Mouse (Mus musculus) heart, adult 8-10 months (tissue): ENCODE data around the gene Ntn1. TPM values are rescaled to one million over a fixed set of nuclear protein-coding genes. Genes with fewer than 3 reads are reported as not detected.

Source experiments
- DNase-seq: peaks from one replicate; pipeline ENCODE4 v3.0.0; 2022; ENCODE audit warnings: low spot score
- total RNA-seq, 4 experiments: library from RNA; stranded (reverse); gene quantifications; 2 replicates each; pipeline ENCODE4 v1.2.4; 2022

Gene Ntn1
- total RNA-seq, 4 experiments from 2014 or later = 62.6 to 88.8 (median 70.8) TPM

DNA sequence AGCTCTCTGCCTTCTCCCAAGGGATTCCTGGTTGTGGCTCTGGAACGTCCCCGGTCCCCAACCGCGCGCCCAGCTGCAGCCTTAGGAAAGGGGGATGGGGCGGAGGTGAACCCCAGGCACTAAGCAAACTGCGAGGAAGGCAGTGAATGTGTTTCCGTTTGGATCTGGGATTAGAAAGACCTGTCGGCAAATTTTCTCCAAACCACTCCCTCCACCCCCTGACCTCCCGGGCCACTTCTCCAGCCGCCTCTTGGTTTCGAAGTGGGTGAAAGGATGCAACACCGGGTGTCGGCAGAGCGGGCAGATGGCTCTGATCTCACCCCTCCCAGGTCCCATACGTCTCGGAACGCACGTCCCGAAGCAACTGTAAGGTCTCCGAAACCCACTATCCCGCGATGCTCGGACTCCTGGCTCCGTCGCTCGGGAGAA lies 16.0 kb downstream of the Ntn1 start:
- no peak for DNase-seq

DNA sequence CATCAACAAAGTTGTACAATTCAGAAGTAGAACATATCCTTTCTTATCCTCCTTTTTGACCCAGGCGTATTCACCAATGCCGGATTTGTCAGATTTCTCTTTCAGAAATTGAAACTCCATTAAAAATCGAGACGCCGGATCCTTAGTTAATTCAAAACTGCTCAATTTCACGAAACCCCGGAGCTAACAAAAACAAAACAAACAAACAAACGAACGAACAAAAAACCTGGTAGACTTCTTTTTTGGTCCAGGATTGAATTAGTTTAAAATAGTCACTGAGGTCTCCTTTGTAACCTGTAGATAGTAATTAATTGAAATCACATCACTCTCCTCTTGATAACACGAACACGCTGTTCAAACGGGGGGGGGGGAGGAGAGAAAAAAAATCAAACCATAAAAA lies 16.5 kb downstream of the Ntn1 start:
- DNase-seq = no peak

DNA sequence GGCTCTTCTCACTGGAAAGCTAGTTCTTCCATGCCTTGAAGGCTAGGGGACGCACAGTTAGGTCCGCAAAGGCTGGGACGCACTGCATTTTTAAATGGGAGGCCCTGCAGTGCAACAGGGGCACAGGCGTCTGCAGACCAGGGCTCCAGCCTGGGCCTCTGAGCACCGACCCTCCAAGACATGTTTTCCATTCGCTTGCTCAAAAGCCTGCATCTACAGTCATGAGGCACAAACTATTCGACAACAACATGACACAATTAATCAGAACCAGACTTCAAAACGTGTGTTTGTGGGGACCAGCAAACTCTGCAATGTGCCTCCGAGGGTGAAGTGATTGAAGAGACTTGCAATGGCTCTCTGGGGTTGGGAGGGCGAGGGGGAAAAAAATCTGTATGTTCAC lies 17.1 kb downstream of the Ntn1 start:
- DNase-seq = no peak

DNA sequence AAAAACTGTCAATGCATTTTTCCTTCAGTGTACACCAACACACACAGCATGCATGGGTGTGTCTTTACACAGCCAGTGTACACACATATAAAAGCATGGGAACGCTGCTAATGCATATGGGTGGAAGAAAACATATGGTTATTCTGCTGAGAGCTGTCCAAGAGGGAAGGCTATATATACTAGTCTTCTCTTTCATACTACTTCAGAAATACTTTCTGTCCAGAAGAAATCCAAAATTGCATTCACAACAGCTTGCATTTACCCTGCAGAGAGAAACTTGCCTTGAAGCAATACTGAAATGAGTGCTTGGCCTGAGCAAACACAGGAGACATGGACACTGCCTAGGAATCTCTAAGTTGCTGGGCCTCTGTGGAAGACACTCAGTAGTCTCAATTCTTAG lies 18.8 kb downstream of the Ntn1 start:
- no peak for DNase-seq

DNA sequence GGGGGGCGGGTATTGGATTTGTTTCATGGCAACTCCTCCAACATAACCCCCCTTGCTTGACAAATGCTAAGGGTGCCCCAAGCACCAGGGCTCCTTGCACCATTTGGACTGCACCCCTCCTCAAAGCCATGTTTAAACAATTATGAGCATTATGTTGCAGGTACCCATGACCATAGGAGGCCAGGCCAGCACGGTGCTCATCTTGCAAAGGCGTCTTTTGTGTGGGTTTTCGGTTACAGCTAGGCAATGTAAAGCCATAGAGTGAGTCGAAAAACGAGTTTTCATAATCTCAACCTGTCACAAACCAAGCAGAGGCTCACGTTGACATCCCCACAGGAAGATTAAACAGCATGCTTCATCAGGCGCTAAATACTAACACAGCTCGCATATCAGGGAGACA lies 19.3 kb downstream of the Ntn1 start:
- DNase-seq = no peak

DNA sequence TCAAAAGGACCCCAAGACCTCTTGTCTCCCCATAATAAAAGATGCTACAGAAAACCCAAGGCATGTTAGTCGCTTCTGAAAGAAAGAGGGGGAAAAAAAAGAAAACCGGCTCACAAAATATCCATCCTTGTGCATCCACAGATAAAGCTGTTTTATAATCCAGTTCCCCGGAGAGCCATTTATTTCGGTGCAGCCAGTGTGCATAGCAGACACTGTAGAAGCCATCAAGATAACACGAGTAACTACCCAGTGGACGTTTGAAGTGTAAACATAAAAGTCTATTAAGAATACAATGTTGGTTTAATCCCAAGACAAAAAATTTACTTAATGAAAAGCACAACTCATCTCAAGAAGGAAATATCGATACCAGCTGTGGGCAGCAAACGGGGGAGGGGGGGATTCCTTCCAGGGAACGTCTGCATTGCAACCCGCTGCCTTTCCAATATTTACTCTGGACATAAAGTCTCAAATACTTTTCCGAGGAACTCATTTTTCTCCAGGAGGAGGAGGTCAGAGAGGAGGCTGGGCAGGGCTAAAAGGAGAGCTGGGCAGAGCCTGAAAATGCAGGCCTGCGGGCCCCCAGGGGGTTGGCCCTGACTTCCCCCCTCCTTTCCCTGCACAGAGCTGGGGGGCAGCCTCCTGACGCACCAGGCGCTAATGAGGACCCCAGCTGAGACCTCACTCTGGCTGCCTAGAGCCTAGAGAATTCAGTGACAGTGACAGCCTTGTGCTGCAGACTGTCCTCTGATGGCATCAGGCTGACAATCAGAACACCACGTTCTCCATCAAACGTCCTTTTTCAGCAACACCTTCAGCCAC lies 21.5 kb downstream of the Ntn1 start:
- DNase-seq = no peak

DNA sequence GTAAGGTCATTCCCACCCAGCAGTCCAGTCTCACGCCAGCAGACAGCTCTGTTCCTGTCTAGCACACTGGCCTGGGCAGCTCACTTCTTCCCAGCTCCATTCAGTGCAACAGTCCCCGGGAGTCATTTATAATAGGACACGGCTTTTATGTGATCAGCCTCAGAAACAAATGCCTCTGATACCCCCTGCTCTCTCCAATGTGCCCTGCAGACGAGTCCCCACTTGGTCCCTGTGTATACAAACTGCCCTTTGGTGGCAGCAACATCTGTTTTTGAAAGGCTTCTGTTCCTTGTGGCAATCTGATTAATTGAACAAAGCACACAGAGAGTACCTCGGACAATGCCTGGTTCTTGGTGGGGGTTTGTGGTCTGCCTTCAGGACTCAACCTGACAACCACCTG lies 22.2 kb downstream of the Ntn1 start:
- no peak for DNase-seq

DNA sequence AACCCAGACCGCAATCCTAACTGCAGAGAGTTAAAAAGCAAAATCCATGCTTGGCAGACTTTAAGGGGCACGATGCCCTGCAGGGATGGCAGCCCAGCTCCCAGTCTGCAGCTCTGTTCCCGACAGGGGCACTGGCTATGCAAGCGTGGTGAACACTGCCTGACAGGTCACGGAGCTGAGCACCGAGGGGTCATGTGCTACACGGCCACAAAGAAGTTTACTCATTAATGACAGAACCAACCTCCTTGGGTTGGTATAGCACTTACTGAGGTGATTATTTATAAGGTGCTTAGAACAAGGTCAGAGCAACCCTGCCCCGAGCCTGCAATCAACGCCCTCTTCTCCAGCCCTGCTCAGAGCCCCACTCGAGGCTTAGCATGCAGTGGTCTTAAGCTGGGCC lies 27.5 kb downstream of the Ntn1 start:
- no peak for DNase-seq

DNA sequence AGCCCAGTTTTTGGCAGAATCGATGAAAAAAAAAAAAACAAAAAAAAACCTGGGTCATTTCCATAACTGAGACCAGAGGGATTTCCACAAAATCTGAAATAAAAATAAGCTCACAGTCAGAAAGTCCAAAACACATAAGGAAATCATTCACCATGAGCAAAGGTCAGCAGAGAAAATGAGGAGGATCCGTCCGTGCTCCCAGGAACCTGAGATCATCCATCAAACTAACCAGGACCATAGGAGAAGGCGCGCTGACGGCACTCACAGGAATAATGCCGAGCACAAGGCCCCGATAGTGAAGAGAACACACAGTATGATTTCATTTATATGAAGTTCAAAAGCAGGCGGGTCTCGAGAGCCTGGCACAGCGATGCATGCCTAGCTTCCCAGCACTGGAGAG lies 29.0 kb downstream of the Ntn1 start:
- DNase-seq = no peak

DNA sequence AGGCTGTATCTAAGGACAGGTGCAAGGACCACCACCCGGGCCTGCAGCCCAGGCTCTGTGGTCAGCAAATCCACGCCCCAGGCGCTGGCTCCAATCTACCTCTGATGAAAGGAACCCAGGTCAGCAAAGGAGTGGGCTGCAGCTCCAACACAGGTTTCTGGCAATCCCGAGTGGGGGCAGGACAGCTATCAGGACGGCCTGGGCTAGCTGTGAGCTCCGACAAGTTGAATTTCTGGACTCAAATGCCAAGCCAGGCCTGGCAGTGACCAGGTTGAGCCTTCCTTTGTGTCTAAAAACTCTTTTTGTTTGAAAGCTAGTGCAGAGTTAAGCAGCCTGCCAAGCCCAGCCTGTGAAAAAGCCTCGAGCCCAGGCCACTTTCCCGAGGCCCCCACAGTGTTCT lies 43.7 kb downstream of the Ntn1 start:
- no peak for DNase-seq

DNA sequence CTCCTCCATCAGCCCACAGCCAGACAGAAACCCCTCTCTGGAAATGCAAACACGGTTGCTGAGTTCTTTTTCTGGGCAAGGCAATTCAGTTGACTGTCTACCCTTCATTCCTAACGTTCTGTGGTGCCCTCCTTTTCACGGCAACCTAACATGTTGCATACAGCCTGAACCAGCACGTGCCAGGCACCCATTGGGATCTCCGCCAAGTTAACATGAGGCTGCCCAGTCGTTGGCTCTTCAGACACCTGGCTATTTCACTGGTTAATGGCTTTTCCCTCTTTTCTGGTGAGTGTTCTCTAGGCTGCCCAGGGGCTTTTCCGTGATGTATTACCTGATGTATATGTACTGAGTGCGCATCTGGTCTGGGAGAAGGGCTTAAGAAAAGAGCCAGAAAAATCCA lies 45.1 kb downstream of the Ntn1 start:
- DNase-seq = no peak

DNA sequence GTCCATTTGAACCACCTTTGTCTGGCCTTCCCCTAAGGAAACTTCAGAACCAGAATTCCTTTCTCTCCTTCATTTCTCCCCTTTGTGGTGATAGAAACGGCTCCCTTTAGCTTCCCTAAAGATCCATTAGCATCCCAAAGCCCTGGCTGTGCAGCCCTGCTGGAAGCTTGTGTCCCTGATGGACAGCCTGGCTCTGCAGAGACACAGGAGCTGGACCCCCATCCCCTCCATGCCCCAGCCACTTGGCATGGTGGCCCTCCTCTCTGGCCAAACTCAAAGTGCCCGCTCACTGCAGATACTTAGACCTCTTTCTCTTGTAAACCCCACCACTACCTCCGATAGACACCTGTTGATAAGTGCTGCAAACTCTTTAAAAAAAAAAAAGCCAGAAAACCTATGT lies 45.8 kb downstream of the Ntn1 start:
- no peak for DNase-seq

DNA sequence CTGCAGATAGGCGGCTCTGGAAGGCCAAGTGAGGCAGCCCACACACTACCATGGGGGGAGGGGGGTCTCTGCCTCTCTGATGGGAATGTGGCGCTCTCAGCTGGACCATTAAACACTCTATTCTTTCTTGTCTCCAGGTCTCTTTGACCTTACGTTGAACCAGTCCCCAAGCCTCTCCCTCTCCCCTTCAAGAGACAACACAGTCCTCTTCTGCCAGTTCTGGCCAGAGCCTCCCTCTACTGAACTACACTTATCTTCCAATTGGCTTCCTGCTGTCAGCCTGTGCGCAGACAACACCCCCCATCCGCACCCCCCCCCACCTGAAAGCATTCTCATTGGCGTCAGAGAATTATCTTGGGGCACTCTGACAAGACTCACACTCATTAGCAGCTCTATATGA lies 48.4 kb downstream of the Ntn1 start:
- no peak for DNase-seq

DNA sequence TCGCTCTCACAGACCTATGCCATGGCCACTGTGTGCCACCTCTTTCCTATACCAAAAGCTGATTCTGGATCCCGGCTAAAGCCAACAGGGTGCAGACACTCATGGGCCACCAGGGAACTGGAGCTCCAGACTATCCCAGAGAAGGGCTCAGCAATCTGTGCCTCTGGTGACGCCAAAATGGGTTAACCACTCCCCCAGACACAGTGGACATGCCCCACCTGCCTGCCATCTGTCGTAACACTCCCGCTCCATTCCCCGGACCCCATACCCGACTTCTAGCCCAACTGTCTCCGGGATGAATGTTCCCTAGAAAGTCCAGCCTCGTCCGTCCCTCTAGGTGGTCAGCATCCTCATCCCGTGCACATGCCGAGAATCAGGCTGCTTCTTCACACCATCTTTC lies 51.8 kb downstream of the Ntn1 start:
- no peak for DNase-seq

DNA sequence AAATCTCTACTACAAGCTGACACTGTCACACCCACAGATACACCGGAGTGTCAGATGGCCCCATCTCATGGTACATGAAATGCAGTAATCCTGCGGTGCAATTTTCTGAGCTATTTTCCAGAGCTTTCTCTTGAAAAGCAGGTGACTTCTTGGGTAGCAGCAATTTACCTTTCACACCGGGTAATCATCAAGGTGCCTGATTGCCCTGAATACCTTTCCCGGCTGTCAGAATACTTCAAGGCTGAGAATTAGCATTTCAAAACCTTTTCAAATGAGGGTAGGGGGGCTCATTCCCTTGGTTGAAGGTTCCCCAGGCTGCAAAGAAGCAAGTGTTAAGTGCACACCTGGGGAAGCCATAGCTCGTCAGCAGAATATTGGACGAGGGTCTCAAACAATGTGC lies 52.5 kb downstream of the Ntn1 start:
- DNase-seq = no peak

DNA sequence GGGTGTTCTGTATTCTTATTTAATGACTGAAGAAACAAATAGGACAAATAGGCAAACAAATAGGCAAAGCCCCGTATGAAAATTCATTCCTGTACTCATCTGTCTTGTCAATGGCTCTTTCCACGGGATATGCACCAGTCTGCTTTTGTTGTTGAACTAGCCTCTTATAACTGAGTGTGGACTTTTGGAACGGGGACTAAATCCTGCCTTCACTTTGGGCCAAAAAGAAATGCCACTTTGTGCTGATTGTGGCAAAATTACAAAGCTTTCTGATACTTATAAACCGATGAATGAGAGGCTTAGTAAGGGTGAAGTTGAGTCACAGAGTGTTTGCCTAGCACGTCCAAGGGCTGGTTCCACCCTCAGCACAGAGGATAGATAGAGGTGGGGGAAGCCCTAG lies 53.1 kb downstream of the Ntn1 start:
- DNase-seq = no peak

DNA sequence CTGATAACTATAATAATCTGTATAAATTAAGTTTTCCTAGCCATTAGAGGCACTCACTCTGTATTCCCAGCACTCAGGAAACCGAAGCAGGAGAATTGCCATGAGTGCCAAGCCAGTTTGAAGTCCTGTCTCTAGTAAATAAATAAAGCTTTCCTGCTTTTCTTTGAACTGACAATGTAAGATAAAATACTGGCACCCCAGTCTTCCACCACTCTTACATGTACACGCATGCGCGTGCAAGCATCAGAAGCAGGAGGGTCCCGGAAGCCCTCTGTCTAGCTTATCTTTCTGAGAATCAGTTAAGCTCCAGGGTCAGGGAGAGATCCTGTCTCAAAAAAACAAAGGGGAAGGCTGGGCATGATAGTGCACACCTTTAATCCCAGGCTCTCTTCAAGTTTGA lies 54.5 kb downstream of the Ntn1 start:
- no peak for DNase-seq

DNA sequence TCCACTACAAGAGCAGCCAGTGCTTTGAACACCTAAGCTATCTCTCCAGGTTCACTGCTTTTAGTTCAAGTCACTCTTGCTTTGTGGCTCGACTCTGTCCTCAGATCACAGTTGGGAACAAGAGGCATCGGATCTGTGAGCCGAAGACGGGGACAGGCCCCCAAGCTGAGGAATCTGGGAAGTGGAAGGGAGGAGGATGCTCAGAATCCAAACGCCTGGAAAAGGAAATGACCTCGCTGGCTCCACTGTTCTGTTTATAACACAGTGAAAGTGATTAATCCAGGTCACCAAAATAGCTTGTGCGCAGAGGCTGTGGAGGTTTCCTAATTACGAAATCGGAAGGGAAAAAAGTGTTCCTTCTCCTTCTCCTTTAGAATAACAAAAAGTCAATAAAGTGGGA lies 56.4 kb downstream of the Ntn1 start:
- DNase-seq = peak; percentile 71

DNA sequence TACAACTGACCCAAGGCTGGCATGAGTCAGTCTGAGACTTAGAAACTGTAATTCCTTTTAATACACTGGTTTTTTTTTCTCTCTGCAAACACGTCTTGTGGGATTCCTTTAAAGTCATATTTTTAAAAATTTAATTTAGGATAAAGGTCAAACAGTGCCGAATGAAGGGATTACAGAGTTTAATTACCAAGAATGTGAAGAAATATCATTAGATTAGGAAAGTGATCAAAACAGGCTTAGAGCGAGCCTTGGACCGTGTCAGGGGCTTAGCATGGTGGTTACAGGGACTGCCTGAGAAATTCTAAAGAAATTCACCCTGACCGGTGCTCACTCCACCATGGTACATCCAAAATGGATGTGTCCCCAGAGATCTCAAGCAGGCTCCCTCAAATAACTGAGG lies 57.9 kb downstream of the Ntn1 start:
- no peak for DNase-seq

DNA sequence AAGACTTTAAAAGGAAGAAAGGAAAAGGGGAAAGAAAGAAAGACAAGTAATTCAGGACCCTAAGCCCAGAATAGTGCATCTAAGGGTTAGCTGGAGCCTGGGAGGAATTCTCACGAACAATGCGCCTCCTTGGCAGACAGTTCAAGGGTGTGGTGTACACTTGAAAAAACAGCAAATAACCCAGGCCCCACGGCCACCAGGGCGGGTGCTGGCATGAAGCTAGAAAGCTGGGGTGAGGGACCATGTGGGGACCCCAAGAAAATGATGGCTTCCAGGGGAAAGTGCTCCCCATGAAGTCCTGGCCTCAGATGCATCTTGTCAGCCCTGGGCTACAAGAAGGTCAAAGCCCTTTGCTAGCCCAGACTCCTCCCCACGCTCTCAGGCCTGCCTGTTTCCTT lies 58.6 kb downstream of the Ntn1 start:
- DNase-seq = peak; percentile 63

DNA sequence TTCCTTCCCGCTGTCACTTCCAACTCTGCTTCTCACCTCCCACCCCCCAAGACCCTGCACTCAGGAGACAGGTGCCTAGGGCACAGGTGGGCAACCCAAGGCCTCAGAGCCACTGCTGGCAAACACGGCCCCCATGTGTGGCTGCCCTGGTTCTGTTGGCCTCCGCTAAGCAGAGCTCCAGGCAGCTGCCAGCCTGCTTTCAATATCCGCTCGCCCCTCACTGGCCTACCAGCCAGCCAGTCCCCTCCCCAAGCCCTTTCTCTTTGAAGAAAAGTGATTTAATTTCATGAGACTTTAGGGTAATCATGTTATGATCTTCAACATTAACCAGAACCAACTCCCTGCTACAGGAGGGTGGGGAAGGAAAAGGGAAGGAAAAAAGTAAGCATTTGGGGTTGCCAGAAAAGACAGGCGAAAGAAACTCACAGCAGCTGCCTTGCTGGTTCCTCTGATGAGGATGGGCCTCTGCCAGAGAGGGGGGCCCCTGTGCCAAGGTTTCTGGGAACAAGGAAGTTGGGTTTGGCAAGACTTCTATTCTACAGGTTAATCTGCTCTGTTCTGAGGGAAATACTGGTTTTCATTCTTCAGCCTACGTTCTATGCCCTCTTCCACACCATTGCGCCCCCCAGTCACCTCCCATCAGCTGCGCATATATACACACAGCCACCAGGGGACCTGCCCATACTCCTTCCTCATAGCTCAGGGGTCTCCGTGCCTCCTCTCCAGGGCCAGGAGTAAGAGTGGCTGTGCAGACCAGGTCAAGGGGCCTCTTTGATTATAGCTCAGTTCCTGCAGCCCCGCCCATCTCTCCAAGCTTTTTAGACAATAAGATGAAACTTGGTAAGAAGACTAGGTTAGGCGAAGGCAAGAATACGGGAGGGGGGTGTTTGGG lies 59.3 kb downstream of the Ntn1 start:
- DNase-seq = peak; percentile 38

DNA sequence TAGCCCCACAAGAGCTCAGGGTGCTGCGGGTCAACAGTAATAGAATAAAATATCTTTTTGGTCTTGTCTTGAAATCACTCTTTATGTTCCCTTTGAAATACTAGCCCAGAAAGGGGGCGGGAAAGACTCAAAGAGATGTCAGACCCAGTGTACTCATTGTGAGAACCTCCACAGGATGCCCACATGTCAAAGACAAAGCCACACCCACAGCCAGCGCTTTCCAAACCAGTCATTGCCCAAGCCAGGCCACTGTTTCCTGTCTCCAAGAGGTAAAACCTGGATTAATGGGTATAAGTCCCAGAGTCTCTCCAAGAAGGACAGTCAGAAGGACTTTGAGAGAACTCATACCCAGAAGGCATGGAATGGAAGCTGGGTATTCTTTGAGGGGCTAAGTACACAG lies 60.3 kb downstream of the Ntn1 start:
- DNase-seq = no peak

DNA sequence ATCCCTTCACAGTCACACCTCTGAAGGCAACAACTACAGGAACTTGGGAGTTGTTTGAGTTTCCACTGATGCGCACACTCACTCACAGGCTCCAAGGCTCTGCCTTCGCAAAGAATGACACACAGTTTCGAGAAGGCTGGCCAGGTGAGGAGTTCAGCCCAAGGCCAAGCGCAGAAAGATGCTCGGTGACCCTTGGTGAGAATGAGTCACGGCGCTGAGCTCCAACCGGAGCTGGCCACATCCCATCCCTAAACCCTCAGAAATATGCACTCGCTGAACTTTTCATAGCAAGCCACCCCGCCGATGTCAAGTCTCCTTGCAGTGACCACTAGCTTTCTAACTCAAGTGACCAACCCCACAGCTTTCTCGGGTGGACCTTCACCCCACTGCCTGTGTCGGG lies 60.8 kb downstream of the Ntn1 start:
- no peak for DNase-seq
